ENCODE assay signal across 10 mouse cellular contexts in genomic region chr4:126754736-126755374, GRCm38 (mm10). TPM values are rescaled to one million over a fixed set of nuclear protein-coding genes. Genes with fewer than 3 reads are reported as not detected.
DNase-seq lines count a peak whose midpoint lies in the region; ATAC-seq and TF ChIP-seq lines count a peak whose summit lies in the region.
"Had no signal": no experiment of that assay in that cellular context is flagged by ENCODE, and none has a peak within 500 bp of the region (broad histone marks: within the 10 kb centered on the region; RNA-seq: fewer than 3 reads in every experiment).

No protein-coding gene starts in this region.

- H3K4me2 ChIP-seq in lung, postnatal 0 days (replicated peaks; ENCODE audit: low read depth, low read length): peak overlapping the region; percentile 96
- H3K4me2 ChIP-seq in liver, embryonic 16.5 days (ENCODE audit: low read depth, low read length): peak overlapping the region; percentile 88

- TF ChIP-seq EP300 in lung, postnatal 0 days (IDR thresholded peaks at IDR 0.05): peak; percentile 38; the same call in 1 of the 2 replicates

- 22% methylated on average over 12 of the region's 12 CpGs for WGBS in lung, postnatal 0 days
- 53% methylated on average over 12 of the region's 12 CpGs for WGBS in liver, embryonic 16.5 days (ENCODE audit: insufficient replicate concordance)

- H3K4me3 ChIP-seq in lung, postnatal 0 days (ENCODE audit: low read depth, low read length): peak overlapping the region; percentile 86; the same call in 1 of the 2 replicates
- peak overlapping the region; percentile 92 for H3K4me3 ChIP-seq in liver, embryonic 16.5 days (ENCODE audit: low read depth, low read length)

- no peaks in the 10 kb centered on the region for H3K9me3 ChIP-seq in lung, postnatal 0 days (ENCODE audit: low read length)
- no peaks in the 10 kb centered on the region for H3K9me3 ChIP-seq in liver, embryonic 16.5 days (replicated peaks; ENCODE audit: control insufficient read depth, low read length)

- H3K4me1 ChIP-seq in lung, postnatal 0 days (ENCODE audit: insufficient read depth, low read depth, low read length): peaks cover 18% of the 10 kb centered on the region; the same call in 1 of the 2 replicates
- H3K4me1 ChIP-seq in liver, embryonic 16.5 days (ENCODE audit: control insufficient read depth, low read depth, low read length): peaks cover 15% of the 10 kb centered on the region

- H3K36me3 ChIP-seq in lung, postnatal 0 days (ENCODE audit: insufficient read depth, low read length): 0 out of 2 replicates have a peak, but pooled peaks cover under 1% of the 10 kb centered on the region
- no peaks in the 10 kb centered on the region; the same call in 1 of the 2 replicates for H3K36me3 ChIP-seq in liver, embryonic 16.5 days (ENCODE audit: control insufficient read depth, insufficient read depth)

- no peaks in the 10 kb centered on the region for H3K27me3 ChIP-seq in lung, postnatal 0 days (replicated peaks; ENCODE audit: insufficient read depth, low read length)
- no peaks in the 10 kb centered on the region for H3K27me3 ChIP-seq in liver, embryonic 16.5 days (ENCODE audit: control insufficient read depth, insufficient read depth, low read depth, low read length)

- no peak overlapping the region for H3K9ac ChIP-seq in lung, postnatal 0 days (replicated peaks; ENCODE audit: low read depth)
- no peak overlapping the region; the same call in 1 of the 2 replicates for H3K9ac ChIP-seq in liver, embryonic 16.5 days (ENCODE audit: low read depth, low read length)

- peak; percentile 12; the same call in 1 of the 2 replicates for TF ChIP-seq CTCF in lung, postnatal 0 days (IDR thresholded peaks at IDR 0.05)

- ATAC-seq in lung, postnatal 0 days: no peak
- no peak for ATAC-seq in liver, embryonic 16.5 days (ENCODE audit: low read depth)

- DNase-seq in cerebellum, adult 9-10 months: peak; percentile 55
- DNase-seq in cerebellum, adult 11 months: no peak
- peak; percentile 69 for DNase-seq in lung, postnatal 0 days (ENCODE audit: low spot score)
- DNase-seq in lung, adult 18-20 months: no peak
- no peak for DNase-seq in urinary bladder, adult 2 months (ENCODE audit: low spot score)
- DNase-seq in right cerebral cortex, postnatal 25 days: no peak
- DNase-seq in spleen, postnatal 4 days (ENCODE audit: low spot score in 2 of 2): no peak
- DNase-seq: kidney, adult 18-20 months had no signal

- peak overlapping the region; percentile 96; the same call in 1 of the 2 replicates for H3K27ac ChIP-seq in lung, postnatal 0 days (ENCODE audit: low read length)
- no peak overlapping the region for H3K27ac ChIP-seq in liver, embryonic 16.5 days (ENCODE audit: low read length)

RNA-seq across cellular contexts. Expression of gene AU040320, which starts 1.5 kb away (rescaled TPM):
- 20.8 and 22.2 TPM in 2 replicates for polyA plus RNA-seq in lung, postnatal 0 days (2015; fragmentation: Nextera tagmentation; extraction: Ambion mirVana)
- polyA plus RNA-seq in liver, embryonic 16.5 days (2015; fragmentation: Nextera tagmentation; extraction: Ambion mirVana): 6.9 and 8.5 TPM in 2 replicates
- polyA plus RNA-seq in urinary bladder, adult 2 months (2012; rRNA removed): 20.6 and 24.4 TPM in 2 replicates

RNA-seq across cellular contexts. Expression of gene Ncdn, which starts 1.6 kb away (rescaled TPM):
- polyA plus RNA-seq in lung, postnatal 0 days (2015; fragmentation: Nextera tagmentation; extraction: Ambion mirVana): 12.3 and 12.4 TPM in 2 replicates
- polyA plus RNA-seq in liver, embryonic 16.5 days (2015; fragmentation: Nextera tagmentation; extraction: Ambion mirVana): 6.1 and 6.7 TPM in 2 replicates
- polyA plus RNA-seq in urinary bladder, adult 2 months (2012; rRNA removed): 26.1 and 27.2 TPM in 2 replicates

RNA-seq across cellular contexts. Expression of gene Tfap2e, which starts 18.8 kb away (rescaled TPM):
- not detected in 2 replicates for polyA plus RNA-seq in lung, postnatal 0 days (2015; fragmentation: Nextera tagmentation; extraction: Ambion mirVana)
- not detected in 2 replicates for polyA plus RNA-seq in liver, embryonic 16.5 days (2015; fragmentation: Nextera tagmentation; extraction: Ambion mirVana)
- polyA plus RNA-seq in urinary bladder, adult 2 months (2012; rRNA removed): 0.04 TPM in 1 of 2 replicates, not detected in the other
- polyA plus RNA-seq: thymus, postnatal 0 days had no signal

Comparison
In these comparisons a context has a peak if more than half of its experiments do, and no peak if none do; other contexts are left out.
1. DNase-seq: peak in cerebellum, adult 9-10 months (single experiment) and lung, postnatal 0 days (single experiment); none in cerebellum, adult 11 months (single experiment), lung, adult 18-20 months (0 of 2), urinary bladder, adult 2 months (single experiment), right cerebral cortex, postnatal 25 days (single experiment) and spleen, postnatal 4 days (0 of 2).